Mouse (Mus musculus) megakaryocyte, embryonic 14.5 days (primary cell): ENCODE results near the gene Igsf9b. TPM values are rescaled to one million over a fixed set of nuclear protein-coding genes. Genes with fewer than 3 reads are reported as not detected.

Source experiments
- H3K27me3 ChIP-seq: replicated peaks from 2 replicates; pipeline ENCODE3; 2012; ENCODE audit warnings: inconsistent platforms
- H3K36me3 ChIP-seq: replicated peaks from 2 replicates; pipeline ENCODE3; 2012; ENCODE audit warnings: low read length, inconsistent platforms, mixed read lengths
- H3K4me1 ChIP-seq: 2 replicates; pipeline ENCODE4 v1.6.1; 2012; ENCODE audit warnings: inconsistent platforms
- H3K4me3 ChIP-seq: replicated peaks from 2 replicates; pipeline ENCODE3; 2012; ENCODE audit warnings: moderate library complexity, mild to moderate bottlenecking, inconsistent platforms
- H3K9me3 ChIP-seq: 2 replicates; pipeline ENCODE4 v1.6.1; 2012; ENCODE audit warnings: inconsistent platforms
- FLI1 ChIP-seq: IDR thresholded peaks from 2 replicates; pipeline ENCODE4 v1.6.1; 2012; ENCODE audit warnings: low read length, inconsistent platforms, mixed read lengths
- GATA1 ChIP-seq: IDR thresholded peaks from 3 replicates; pipeline ENCODE4 v1.6.1; 2012; ENCODE audit warnings: mixed read lengths, low read length, inconsistent platforms, borderline replicate concordance
- polyA plus RNA-seq: library from polyadenylated mRNA; stranded (reverse); fragments of >175 nt; gene quantifications from 2 replicates; pipeline ENCODE4 v1.2.3, GENCODE M21; 2012; ENCODE audit warnings: low replicate concordance; ENCODE audit not compliant: insufficient read depth

Gene Igsf9b
- polyA plus RNA-seq, 1 experiment = not detected

DNA sequence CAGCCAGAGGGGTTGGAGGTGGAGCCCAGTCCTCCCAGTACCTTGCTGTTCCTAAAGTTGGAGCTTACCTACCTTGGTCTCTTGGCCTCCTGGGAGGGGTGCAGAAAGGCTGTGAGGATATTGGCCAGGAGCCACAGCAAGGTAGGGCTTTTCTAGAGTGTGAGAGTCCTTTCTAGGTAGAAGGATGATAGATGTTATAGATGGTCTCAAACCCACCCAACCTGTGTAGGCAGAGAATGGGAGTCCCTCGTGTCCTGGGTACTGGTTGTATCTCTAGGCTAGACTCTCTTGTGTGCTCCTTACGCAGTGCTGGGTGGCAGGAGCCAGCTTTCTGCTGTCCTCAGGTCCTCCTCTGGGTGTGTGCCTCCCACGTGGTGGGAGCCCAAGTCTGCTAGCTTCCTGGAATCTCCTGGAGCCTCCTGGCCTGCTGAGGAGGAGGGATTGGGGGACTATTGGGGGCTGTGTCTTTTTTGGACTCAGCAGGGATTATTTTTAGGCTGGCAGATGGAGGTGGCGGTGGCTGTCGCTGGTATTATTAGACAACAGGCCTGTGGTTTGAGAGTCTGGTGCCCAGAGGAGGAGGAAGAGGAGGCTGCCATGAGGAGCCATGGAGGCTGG, 5.6 kb downstream of the Igsf9b start:
- Histone ChIP-seq H3K4me3 (no peak overlapping the region), H3K36me3 (no peaks in the 10 kb centered on the region), H3K9me3 (peaks cover 8% of the 10 kb centered on the region; the same call in 1 of the 2 replicates), H3K27me3 (peaks cover 62% of the 10 kb centered on the region), H3K4me1 (peaks cover 9% of the 10 kb centered on the region)
- TF ChIP-seq GATA1 (no peak), FLI1 (no peak)

DNA sequence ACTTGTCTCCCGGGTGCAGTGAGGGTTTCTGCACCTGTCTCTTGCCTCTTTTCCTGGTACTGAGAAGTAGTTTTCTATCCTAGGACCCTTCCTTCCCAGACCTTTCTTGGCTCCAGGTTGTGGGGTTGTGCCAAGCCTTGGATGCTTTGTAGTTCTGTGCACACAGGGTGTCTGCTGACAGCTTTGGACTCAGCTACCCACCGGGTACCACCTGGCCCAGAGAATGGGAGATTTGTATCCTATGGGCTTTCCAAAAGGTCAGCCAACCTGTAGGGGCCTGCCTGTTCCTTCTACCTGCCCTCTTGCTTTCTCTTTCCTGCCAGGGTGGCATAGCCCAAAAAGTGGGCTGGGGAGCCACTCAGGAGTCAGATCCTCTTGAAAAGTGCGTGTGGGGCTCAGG, 6.5 kb downstream of the Igsf9b start:
- no peak overlapping the region for H3K4me3 ChIP-seq
- 0 out of 2 replicates have a peak, but pooled peaks cover 2% of the 10 kb centered on the region for H3K9me3 ChIP-seq
- peaks cover under 1% of the 10 kb centered on the region; the same call in 1 of the 2 replicates for H3K4me1 ChIP-seq
- TF ChIP-seq FLI1 = no peak
- no peak for TF ChIP-seq GATA1
- H3K27me3 ChIP-seq = peaks cover 55% of the 10 kb centered on the region
- no peaks in the 10 kb centered on the region for H3K36me3 ChIP-seq

GRCm38 (mm10) chr9:27306642-27307041, 7.6 kb downstream of the Igsf9b start:
- 0 out of 2 replicates have a peak, but pooled peaks cover 3% of the 10 kb centered on the region for H3K4me1 ChIP-seq
- TF ChIP-seq GATA1 (no peak), FLI1 (no peak)
- no peaks in the 10 kb centered on the region for H3K36me3 ChIP-seq
- H3K27me3 ChIP-seq = peaks cover 44% of the 10 kb centered on the region
- H3K4me3 ChIP-seq = no peak overlapping the region
- H3K9me3 ChIP-seq = no peaks in the 10 kb centered on the region

GRCm38 (mm10) chr9:27307265-27307664, 8.3 kb downstream of the Igsf9b start:
- Histone ChIP-seq H3K4me1 (0 out of 2 replicates have a peak, but pooled peaks cover 3% of the 10 kb centered on the region), H3K36me3 (no peaks in the 10 kb centered on the region), H3K9me3 (no peaks in the 10 kb centered on the region), H3K4me3 (no peak overlapping the region), H3K27me3 (peaks cover 39% of the 10 kb centered on the region)
- no peak for TF ChIP-seq GATA1
- TF ChIP-seq FLI1 = no peak

DNA sequence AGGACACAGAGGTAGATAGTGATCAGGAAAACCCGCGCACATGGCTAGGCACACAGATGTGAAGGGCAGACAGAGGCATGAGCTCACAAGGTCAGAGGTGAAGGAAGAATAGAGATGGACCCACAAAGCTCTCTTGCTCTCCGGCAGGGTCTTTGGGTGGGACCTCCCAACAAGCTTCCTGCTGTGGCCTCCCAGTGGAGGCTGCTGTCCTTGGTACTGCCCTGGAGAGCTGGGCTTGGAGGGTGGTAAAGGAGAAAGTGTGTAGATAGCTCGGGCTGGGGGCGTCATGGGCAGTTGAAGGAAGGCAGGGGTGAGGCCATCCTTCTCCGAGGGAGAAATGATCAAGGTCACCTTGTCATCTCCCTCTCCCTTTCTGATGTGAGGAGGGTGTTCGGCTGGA, 9.0 kb downstream of the Igsf9b start:
- no peaks in the 10 kb centered on the region for H3K36me3 ChIP-seq
- H3K4me1 ChIP-seq = 0 out of 2 replicates have a peak, but pooled peaks cover 3% of the 10 kb centered on the region
- peaks cover 32% of the 10 kb centered on the region for H3K27me3 ChIP-seq
- TF ChIP-seq GATA1 (no peak), FLI1 (no peak)
- H3K4me3 ChIP-seq = no peak overlapping the region
- H3K9me3 ChIP-seq = no peaks in the 10 kb centered on the region

- TF ChIP-seq FLI1 = no peak
- no peak for TF ChIP-seq GATA1
- Histone ChIP-seq H3K36me3 (no peaks in the 10 kb centered on the region), H3K27me3 (peaks cover 27% of the 10 kb centered on the region), H3K4me3 (no peak overlapping the region), H3K4me1 (0 out of 2 replicates have a peak, but pooled peaks cover 3% of the 10 kb centered on the region), H3K9me3 (no peaks in the 10 kb centered on the region)
These were observed 9.6 kb downstream of the Igsf9b start for GRCm38 (mm10) chr9:27308561-27308960.

DNA sequence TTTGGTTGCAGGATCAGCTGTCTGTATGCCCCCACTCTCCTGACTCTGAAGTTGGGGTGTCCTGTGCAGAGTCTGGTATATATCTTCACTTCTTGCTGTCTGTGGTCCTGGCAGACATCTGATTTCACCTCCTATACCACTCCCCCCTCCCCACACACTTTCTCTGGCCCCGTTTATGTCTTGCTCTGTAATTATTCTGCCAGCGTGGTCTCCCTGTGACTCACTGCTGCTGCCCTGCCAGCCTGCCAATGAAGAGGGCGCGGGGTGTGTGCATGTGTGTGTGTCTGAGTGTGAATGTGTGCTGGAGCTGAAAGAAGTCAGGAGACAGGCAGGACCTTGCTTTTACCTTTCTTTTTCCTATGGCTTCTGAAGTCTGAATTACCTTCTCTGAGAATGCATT, 11.0 kb downstream of the Igsf9b start:
- H3K4me3 ChIP-seq = no peak overlapping the region
- H3K27me3 ChIP-seq = peaks cover 16% of the 10 kb centered on the region
- no peaks in the 10 kb centered on the region for H3K9me3 ChIP-seq
- H3K36me3 ChIP-seq = no peaks in the 10 kb centered on the region
- TF ChIP-seq FLI1 (no peak), GATA1 (no peak)
- 0 out of 2 replicates have a peak, but pooled peaks cover 3% of the 10 kb centered on the region for H3K4me1 ChIP-seq

- H3K27me3 ChIP-seq = peaks cover 4% of the 10 kb centered on the region
- no peaks in the 10 kb centered on the region for H3K36me3 ChIP-seq
- no peaks in the 10 kb centered on the region for H3K9me3 ChIP-seq
- H3K4me3 ChIP-seq = no peak overlapping the region
- TF ChIP-seq GATA1 (no peak), FLI1 (no peak)
- 0 out of 2 replicates have a peak, but pooled peaks cover 3% of the 10 kb centered on the region for H3K4me1 ChIP-seq
These were observed 14.4 kb downstream of the Igsf9b start for GRCm38 (mm10) chr9:27313427-27313826.

GRCm38 (mm10) chr9:27321267-27321666, 22.3 kb downstream of the Igsf9b start:
- Histone ChIP-seq H3K4me3 (no peak overlapping the region), H3K4me1 (no peaks in the 10 kb centered on the region), H3K36me3 (no peaks in the 10 kb centered on the region), H3K9me3 (no peaks in the 10 kb centered on the region), H3K27me3 (peaks cover 13% of the 10 kb centered on the region)
- TF ChIP-seq GATA1 = no peak
- TF ChIP-seq FLI1 = no peak

GRCm38 (mm10) chr9:27322277-27322676, 23.3 kb downstream of the Igsf9b start:
- no peaks in the 10 kb centered on the region for H3K9me3 ChIP-seq
- TF ChIP-seq GATA1 = no peak
- no peak for TF ChIP-seq FLI1
- H3K36me3 ChIP-seq = no peaks in the 10 kb centered on the region
- peaks cover 13% of the 10 kb centered on the region for H3K27me3 ChIP-seq
- H3K4me1 ChIP-seq = no peaks in the 10 kb centered on the region
- no peak overlapping the region for H3K4me3 ChIP-seq
